Mouse (Mus musculus) skeletal muscle tissue, adult 2 months (tissue): ENCODE data around the gene Mdm2.

Experiments used
- DNase-seq: peaks from one replicate; pipeline ENCODE4 v3.0.0-alpha.2; 2012; ENCODE audit warnings: low read depth, low spot score

The Mdm2 gene

DNA sequence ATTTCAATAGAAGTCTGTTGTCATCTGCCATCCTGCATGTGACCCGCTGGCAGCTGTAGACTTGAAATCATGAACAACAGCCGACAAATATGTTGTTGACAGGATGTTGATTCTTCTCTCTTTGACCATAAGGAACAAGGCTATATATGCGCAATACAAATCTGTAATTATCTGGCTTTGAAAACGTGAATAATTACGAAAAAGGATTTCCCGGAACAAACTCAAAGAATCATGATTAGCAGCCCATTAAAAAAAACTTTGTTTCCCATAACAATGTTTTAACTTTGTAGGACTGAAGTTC lies 53.9 kb downstream of the Mdm2 start:
- DNase-seq: no peak

DNA sequence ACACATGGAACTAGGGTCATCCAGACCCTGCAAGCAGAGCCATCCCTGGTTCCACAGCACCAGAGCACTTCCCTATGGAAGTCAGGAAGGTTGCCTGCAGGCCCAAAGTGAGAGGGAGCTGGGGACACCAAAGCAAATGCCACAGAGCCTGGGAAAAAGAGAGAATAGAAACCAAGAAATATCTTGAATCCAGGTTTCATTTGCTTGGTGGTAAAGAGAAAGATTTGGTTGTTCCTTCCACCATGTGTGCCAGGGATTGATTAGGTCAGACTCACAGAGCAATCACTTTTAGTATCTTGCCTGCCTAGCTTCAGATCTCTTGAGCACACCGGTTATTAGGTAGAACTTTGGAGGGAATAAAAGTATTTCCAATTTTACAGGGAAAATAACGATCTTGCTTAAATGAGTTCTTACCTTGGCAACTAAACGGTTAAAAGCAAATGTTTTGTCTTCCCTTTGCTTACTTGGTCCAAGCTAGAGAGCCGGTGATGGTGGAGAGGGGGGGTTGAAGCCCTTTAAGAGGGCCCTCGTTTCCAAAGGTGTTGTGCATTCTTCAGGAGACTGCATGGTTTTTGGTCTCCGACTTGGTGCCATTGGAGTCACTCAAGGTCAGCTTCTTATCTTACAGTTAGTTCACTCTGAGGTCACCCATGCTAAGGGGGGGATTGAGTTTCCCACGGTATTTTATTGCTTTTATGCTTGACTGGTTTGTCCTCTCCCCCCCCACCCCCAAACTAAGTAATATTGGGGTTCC lies 54.5 kb downstream of the Mdm2 start:
- no peak for DNase-seq

DNA sequence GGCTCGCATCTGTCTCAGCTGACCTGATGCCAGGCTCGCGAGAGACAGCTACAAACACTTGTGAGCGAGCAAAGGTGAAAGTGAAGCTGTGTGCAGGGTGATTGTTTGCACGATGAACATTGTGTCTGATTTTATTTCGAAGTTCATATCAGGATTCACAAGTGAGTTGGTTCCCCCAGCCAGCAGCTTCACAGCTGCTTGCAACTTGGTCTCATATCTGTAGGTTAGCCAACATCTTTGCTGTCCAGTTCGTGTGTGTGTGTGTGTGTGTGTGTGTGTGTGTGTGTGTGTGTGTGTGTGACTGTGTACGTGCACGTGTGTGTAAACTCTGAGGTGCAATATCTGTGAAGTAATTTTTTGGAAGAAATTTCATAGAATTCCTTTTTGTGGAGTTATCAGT lies 55.1 kb downstream of the Mdm2 start:
- DNase-seq: no peak

DNA sequence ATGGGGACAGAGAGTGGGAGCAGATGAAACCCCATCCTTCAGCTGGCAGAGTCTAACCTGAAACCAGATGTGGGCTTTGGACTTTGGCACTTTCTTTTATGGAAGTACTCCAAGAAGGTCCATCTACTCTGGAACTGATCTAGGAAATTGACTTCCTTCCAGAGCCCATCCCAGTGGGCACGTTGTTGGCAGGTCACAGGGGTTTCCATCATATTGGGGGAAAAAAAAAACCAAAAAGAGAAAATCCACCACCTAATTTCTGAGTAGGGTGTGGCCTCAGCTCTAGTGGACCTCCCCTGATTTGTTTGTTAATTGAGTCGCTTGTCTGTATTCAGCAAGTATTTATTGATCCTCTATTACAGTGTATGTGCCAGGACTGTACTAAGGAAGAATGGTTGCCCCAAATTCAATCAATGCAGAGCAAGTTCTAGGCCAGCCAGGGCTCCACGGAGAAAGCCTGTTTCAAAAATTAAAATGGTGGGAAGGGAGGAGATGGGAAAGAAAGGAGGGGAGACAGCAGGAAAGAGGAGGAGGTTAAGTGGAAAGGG lies 55.9 kb downstream of the Mdm2 start:
- no peak for DNase-seq

DNA sequence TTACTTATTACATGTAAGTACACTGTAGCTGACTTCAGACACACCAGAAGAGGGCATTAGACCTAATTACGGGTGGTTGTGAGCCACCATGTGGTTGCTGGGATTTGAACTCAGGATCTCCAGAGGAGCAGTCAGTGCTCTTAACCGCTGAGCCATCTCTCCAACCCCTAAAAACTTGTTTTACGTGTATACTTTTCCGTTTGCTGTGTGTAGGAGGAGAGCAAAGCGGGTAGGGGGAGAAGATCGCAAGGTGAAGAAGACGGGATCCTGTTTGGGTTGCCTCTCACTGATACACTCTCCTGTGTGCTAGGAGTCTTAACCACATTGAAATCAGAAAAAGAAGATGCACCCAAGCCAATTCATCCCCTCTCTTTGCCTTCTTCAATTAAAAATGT lies 56.8 kb downstream of the Mdm2 start:
- DNase-seq: no peak

DNA sequence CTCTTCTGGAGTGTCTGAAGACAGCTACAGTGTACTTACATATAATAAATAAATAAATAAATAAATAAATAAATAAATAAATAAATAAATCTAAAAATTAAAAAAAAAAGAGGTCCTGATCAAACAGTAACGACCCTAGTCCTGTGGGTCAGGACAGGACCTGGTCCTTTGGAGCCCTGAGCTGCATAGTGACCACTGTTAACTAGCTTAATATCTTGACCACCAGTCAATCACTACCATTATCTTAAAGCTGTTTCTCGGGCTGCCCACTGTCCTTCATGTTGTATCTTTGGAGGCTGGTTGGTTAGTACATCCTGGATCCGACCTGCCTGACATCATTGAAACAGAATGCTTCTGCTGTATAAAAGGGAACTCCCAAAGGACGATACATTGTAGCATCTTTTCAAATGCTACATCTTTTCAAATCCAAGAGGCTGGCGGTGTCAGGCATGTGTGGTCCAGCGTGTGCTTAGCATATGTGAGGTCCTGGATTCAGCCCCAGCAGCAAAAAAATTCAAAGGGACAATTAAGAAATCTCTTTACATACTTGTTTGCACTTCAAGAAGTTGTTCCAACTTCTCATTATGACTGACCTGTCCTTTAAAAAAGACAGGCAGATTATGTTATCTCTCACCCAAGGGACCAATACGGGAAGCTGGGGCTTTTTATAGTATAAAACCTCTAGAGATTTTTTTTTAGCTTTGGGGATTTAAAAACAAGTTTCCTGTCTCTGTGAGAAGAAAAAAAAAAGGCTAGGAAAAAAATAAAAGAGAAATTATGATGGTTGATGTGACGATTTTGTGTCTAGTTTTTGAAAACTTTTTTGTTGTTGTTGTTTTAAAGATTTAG lies 57.4 kb downstream of the Mdm2 start:
- DNase-seq: no peak

DNA sequence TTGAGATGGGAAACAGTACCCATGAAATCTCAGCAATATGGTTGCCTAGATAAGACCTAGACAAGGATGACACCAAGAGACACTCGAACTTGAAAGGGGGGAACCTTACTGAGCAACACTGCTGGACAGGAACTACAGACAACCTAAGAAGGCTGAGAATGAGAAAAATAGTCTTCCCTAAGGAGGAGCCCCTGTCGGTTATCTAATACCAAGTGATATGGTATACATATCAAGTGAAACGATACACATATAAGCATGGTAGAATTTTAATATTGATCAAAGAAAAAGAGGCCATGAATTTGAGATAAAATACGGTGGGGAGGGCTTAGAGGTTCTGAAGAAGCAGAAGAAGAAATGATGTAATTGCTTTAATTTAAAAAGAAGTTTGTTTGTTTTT lies 58.2 kb downstream of the Mdm2 start:
- no peak for DNase-seq

DNA sequence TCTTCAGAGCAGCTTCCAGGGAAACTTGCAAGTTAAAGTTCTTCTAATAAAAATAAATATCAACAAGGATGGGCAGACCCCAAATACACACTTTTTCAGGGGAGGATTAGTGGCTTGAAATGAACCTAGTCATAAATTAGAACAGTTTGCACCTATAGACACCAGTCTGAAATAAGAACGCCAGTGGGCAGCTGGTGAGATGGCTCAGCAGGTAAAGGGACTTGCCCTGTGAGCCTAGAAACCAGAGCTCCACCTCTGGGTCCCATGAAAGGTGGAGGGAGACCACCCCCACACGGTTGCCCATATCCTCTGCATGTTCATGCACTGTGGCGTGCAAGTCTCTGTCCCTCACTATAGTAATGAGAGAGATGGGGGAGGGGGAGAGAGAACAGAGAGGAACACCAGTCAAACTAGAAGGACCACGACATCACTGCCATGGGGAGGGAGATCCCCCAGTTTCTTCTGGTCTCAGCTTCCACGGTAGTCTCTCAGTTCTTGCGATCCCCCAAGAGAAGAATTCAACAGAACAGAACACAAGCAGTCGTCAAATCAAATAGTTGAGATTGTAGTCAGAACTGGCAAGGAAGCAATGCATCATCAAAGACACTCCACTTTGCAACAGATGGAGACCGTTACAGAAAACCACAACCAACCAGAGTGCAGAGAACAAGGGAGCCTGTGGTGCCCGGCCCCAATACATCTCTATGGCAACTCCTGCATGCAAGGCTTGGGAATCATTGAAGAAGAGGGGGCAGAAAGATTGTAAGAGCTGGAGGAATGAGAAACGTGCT lies 58.8 kb downstream of the Mdm2 start:
- DNase-seq: no peak

DNA sequence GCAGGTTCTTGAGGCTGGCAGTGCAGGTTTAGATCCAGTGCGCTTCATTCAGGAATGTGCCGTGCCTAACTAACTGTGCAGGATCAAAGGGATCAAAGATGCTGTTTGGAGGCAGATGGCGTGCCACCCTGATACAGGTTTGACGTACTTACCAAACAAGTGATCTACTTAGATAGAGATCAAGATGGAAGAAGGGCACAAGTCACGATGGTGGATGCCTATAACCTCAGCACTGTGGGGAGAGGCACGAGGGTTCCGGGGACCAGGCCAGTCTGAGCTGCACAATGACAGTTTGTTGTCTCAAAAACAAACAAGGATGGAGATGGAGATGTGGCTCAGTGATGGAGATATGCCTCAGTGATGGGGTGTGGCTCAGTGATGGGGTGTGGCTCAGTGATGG lies 59.8 kb downstream of the Mdm2 start:
- no peak for DNase-seq

DNA sequence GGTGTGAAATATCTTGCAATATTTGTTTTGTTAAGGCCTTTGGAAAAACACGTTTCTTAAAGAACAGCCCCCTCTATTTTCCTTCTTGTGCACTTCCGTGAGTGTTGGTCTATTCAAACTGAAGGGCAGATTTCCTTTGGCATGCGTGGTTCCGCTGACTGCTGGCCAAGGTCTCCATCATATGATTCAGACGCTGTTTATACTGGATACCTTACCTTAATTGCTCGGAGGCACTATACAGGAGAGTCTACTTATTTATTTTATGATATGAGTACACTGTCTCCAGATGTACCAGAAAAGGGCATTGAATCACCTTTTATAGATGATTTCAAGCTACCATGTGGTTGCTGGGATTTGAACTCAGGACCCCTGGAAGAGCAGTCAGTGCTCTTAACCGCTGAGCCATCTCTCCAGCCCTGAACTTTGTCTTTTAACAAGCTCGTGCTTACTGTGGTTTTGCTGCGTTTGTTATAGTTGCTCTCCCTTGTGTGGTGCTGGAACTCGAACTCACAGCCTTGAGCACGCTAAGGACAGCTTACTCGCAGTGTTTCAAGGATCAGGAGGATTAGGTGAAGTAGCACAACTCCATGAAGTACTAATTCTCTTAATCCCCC lies 60.4 kb downstream of the Mdm2 start:
- DNase-seq: no peak

DNA sequence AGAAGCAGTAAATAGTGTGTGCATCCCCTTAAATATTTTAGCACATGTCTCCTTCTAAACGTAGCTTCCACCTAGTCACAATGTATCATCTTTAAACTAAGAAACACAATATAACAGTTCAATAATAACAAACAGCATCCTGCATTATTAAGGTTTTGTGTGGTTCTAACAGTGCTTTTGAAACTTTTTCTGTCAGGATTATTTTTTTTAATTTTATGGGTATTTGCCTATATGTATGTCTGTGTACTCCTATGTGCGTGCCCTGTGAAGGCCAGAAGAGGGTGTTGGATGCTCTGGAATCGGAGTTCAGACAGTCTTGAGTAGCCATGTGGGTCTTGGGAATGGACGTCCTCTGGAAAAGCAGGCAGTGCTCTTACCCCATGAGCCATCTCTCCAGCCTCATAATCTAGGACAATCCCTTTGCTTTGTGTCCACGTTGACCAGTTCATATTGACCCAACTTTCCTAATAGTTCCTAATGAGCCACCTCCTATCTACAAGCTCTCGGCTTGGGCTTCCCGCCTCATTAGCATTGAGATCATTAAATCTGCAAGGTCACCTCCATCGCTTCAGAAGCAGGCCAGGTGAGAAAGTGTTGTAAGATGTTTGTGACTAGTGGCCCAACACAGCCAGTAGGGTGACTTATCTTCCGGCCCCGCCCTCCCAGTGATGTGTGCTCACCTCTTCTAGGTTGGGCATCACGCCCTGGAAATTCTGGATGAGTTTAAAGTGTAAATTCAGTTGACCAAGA lies 61.1 kb downstream of the Mdm2 start:
- no peak for DNase-seq

DNA sequence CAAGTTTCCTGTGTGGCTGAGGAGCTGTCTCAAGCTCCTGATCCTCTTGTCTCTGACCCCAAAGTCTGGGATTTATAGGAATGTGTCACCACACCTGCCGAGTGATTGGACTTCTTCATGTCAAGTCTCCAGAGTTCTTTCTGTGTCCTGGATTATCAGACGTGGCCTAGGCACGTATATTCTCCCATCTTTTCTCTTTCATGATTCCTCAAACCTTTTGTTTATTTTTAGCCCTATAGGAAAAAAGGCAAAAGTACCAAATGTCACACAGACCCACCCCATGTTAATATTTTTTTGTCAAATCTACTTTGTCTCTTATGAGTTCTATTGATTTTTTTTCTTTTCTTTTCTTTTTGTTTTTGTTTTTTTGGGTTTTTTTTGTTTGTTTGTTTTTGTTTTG lies 61.9 kb downstream of the Mdm2 start:
- no peak for DNase-seq

DNA sequence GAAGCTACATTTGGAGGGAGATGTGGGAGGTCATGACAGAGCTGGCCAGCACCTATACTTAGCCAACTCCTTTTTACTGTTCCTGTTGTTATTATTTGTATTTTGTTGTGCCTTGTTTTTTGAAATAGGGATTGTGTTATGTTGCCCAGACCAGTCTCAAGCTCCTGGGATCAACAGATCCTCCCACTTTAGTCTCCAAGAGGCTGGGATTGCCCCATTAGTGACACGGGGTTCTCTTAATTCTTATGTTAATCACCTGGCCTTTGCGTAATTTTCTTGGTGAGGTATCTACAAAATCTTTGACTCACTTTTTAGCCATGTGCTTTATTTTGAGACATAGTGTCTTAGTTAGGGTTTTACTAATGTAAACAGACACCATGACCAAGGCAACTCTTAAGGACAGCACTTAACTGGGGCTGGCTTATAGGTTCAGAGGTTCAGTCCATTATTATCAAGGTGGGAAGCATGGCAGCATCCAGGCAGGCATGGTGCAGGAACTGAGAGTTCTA lies 62.5 kb downstream of the Mdm2 start:
- no peak for DNase-seq

DNA sequence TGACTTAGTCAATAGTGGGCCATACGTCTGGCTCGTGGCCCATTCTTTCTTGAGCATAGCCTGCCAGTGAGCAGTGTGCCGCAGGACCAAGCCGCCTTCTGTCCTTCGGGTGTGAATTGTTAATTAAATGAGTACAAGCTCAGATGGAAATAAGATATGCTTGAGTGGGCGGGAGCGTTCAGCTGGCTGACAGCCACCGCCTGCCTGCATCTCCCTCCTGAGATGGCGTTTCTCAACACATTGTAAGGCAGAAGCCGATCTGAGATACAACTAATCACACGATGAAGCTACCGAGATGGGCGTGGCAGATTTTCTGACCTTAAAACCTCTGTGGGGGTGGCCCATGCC lies 63.4 kb downstream of the Mdm2 start:
- no peak for DNase-seq

DNA sequence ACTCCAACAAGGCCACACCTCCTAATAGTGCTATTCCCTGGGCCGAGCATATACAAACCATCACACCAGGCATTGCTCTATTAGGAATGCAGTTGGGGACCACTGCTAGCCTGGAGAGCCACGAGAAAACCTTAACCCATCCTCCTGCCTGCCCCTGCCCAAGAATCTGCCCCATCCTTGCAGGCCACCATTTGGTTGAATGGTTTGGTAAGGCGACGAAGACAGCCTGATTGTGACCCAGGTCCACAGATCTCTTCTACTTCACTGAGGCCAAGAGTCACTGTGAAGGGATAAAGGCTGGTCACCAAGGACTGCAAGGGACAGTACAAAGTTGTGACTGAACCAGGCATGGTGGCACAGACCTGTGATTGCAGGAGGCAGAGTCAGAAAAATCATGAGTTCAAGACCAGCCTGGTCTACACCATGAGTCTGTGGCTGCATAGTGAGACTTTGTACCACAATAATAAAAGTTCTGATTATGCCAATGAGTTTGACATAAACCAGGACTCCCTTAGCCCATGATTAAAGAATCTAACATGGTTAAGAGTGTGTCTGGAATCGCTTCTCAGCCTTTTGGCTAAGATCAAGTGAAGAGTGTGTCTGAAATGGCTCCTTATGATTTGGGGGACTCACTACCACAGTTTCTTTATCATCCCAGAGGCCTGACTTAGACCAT lies 63.9 kb downstream of the Mdm2 start:
- DNase-seq: no peak

DNA sequence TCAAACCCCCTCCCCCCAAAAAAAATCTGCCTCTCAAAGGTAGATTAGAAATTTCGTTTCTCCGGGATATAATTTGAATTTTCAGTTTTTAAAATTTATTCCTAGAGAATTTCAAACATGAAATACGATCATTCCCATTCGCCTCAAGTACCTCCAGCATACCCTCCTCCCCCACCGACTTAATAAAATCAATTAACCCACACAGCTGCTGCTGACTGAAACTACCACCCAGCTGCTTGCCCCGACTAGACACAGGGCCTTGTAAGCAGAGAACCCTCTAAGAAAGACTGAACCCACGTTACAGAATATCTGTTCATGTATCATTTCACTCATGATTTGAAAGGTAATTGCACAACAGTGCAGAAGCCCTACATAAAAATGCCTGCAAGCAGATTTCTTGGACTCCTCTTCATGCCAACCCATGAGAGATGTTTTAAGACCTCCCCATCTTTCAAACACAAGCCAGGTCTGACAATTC lies 65.0 kb downstream of the Mdm2 start:
- no peak for DNase-seq

DNA sequence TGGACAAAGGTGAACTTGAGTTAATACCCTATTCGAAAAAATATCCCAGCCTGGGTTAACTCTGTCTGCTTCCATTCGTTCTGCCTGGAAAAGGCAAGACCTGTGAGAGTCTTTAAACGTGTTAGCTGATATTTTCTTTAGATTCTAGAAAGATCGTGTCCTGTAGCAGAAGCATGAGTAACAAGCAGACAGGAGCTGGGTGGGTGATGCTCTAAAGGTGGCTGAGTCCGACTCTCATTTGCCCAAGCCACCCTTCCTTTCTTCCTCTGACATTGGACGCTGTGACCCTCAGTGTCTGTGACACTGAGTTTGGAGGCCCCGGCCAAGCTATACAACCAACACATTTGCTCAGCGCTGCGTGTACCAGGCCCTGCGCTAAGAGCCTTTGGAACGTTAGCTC lies 65.7 kb downstream of the Mdm2 start:
- DNase-seq: no peak

DNA sequence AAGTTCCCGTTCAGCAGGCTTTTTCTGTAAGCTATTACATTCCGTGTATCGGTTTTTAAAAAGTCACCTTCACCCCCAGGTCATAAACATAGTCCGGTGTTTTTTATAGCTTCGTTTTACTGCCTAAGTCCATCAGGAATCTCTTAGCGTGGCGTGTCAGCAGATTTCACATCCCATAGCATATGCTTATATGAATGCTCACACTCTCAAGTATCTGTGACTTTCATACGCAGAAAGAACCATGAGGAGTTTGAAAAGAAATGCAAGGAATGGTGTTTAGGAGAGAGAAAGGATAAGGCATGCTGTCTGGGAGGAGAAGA lies 66.2 kb downstream of the Mdm2 start:
- DNase-seq: no peak

DNA sequence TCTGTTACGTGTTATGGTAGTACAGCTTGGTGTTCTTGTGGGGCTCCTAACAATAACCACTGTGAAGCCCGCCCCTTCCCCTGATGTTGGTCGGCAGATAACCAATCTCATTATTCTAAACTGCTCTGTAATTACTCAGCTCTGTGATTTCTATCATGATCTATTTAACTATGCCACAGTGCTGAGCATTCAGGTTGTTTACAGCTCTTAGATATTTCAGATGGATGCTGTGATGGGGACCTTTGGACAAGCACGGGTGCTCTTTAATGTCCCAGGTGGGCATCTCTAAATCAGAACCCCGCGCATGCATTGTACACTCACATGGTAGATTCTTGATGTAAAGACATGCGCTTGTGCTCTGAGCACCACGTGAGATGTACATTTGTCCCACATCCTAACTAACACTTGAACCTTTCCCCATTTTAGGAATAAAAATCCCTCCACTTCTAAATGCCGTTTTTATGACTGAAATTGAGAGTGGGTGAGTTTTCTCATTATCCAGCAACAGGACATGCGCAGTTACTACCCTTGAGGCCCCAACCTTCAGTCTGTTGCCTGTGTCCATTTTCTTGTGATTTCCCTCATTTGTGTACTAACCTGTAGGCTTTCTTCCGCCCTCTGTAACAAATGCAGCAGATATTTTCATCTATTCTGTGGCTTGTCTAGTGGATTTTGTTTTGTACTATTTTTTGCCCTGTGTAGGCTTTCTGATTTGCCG lies 66.7 kb downstream of the Mdm2 start:
- no peak for DNase-seq

DNA sequence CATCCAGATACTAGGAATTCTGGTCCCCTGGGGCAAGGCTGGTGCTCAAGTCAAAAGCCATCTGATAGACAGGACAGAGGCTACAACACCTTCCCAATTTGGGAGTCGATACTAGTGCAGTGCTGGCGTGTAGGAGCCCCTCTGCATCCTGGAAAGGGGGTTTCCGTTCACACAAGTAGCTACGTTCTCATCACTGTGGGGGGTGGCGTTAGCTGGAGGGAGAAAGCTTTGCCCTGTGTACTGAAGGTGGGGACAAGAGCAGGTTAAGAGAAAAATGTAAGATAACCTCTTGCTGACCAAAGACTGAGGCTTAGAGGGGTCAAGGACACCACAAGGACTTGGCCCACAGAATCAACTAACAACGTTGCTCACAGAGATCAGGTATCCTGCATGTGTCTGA lies 67.3 kb downstream of the Mdm2 start:
- no peak for DNase-seq
